Mouse (Mus musculus): ENCODE measurements at regions not wholly inside any gene's neighbourhood (a gene's known extent, or its start where the extent isn't known, plus 50 kb on each side); places are given as distances from the start of the nearest gene placed in this dataset.

GRCm38 (mm10) chr3:21539138-21539537 is 537.3 kb upstream of the Tbl1xr1 start:
- TF ChIP-seq GATA4 (IDR thresholded peaks at IDR 0.05; ENCODE audit: insufficient replicate concordance, low read length), result no peak

- no peak for TF ChIP-seq GATA4 (IDR thresholded peaks at IDR 0.05; ENCODE audit: insufficient replicate concordance, low read length)
Measured at GRCm38 (mm10) chr3:21544456-21544855, 532.0 kb upstream of the Tbl1xr1 start.

- TF ChIP-seq GATA4 (IDR thresholded peaks at IDR 0.05; ENCODE audit: insufficient replicate concordance, low read length), result no peak
Measured at GRCm38 (mm10) chr3:21545156-21545893, 531.1 kb upstream of the Tbl1xr1 start.

- no peak for TF ChIP-seq GATA4 (IDR thresholded peaks at IDR 0.05; ENCODE audit: insufficient replicate concordance, low read length)
Measured at GRCm38 (mm10) chr3:21546411-21546810, 530.0 kb upstream of the Tbl1xr1 start.

GRCm38 (mm10) chr3:21549671-21550070 is 526.8 kb upstream of the Tbl1xr1 start:
- no peak for TF ChIP-seq GATA4 (IDR thresholded peaks at IDR 0.05; ENCODE audit: insufficient replicate concordance, low read length)

GRCm38 (mm10) chr3:21553159-21553758 is 523.2 kb upstream of the Tbl1xr1 start:
- TF ChIP-seq GATA4 (IDR thresholded peaks at IDR 0.05; ENCODE audit: insufficient replicate concordance, low read length), result no peak

- no peak for TF ChIP-seq GATA4 (IDR thresholded peaks at IDR 0.05; ENCODE audit: insufficient replicate concordance, low read length)
Measured at GRCm38 (mm10) chr3:21553859-21554258, 522.6 kb upstream of the Tbl1xr1 start.

GRCm38 (mm10) chr3:21557963-21558441 is 518.5 kb upstream of the Tbl1xr1 start:
- no peak for TF ChIP-seq GATA4 (IDR thresholded peaks at IDR 0.05; ENCODE audit: insufficient replicate concordance, low read length)

GRCm38 (mm10) chr3:21562771-21563312 is 513.6 kb upstream of the Tbl1xr1 start:
- TF ChIP-seq GATA4 (IDR thresholded peaks at IDR 0.05; ENCODE audit: insufficient replicate concordance, low read length), result no peak

- TF ChIP-seq GATA4 (IDR thresholded peaks at IDR 0.05; ENCODE audit: insufficient replicate concordance, low read length), result no peak
Measured at GRCm38 (mm10) chr3:21563454-21563853, 513.0 kb upstream of the Tbl1xr1 start.

- no peak for TF ChIP-seq GATA4 (IDR thresholded peaks at IDR 0.05; ENCODE audit: insufficient replicate concordance, low read length)
Measured at GRCm38 (mm10) chr3:21564211-21564781, 512.2 kb upstream of the Tbl1xr1 start.

GRCm38 (mm10) chr3:21564847-21565485 is 511.5 kb upstream of the Tbl1xr1 start:
- no peak for TF ChIP-seq GATA4 (IDR thresholded peaks at IDR 0.05; ENCODE audit: insufficient replicate concordance, low read length)

GRCm38 (mm10) chr3:21569721-21570120 is 506.7 kb upstream of the Tbl1xr1 start:
- TF ChIP-seq GATA4 (IDR thresholded peaks at IDR 0.05; ENCODE audit: insufficient replicate concordance, low read length), result no peak

- no peak for TF ChIP-seq GATA4 (IDR thresholded peaks at IDR 0.05; ENCODE audit: insufficient replicate concordance, low read length)
Measured at GRCm38 (mm10) chr3:21578635-21579034, 497.8 kb upstream of the Tbl1xr1 start.

GRCm38 (mm10) chr3:21582122-21582521 is 494.3 kb upstream of the Tbl1xr1 start:
- TF ChIP-seq GATA4 (IDR thresholded peaks at IDR 0.05; ENCODE audit: insufficient replicate concordance, low read length), result no peak

Data from liver, adult (tissue).